Mouse (Mus musculus): Measurements from ENCODE around the gene Dusp22. TPM values are rescaled to one million over a fixed set of nuclear protein-coding genes. Genes with fewer than 3 reads are reported as not detected.

Dusp22 gene
- total and polyA plus RNA-seq, 2 experiments: 11.1 to 14.5 TPM

DNA sequence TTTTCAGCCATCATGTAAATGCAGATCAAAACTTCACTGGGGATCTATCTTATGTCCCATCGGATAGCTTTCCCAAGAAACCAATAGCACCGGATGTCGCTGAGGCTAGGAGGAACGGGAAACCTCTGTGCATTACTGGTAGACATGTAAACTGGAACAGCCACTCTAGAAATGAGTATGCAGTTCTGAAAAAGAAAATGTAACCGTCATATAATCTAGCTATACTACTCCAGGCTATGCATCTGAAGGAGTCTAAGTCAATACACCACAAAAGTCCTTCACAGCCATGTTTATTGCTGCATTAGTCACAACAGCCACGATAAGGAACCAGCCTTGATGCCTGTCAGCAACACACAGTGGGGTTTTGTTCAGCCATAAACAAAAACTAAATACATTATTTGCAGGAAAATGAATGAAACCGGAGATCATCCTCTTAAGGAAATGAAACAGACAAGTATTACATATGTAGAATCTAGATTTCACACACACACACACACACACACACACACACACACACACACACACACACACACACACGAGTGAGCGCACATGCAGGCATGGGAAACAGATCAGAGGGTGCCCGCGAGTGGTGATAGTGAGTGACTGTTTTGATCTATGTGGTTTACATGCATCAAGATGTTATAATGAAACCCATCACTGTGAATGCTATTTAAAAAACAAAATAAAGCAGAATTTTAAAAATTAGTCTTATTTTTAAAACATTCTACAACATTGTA, 73.1 kb downstream of the Dusp22 start:
- H3K4me1 ChIP-seq (ENCODE audit: control insufficient read depth, insufficient read depth, low read length): no peaks in the 10 kb centered on the region
- no peaks in the 10 kb centered on the region for H3K36me3 ChIP-seq (ENCODE audit: control insufficient read depth, insufficient read depth, low read length)
- no peak overlapping the region for H3K27ac ChIP-seq (replicated peaks; ENCODE audit: insufficient read depth, low read depth, low read length)
- no peak overlapping the region for H3K4me3 ChIP-seq (ENCODE audit: insufficient read depth, low read depth, low read length)
- H3K27me3 ChIP-seq (ENCODE audit: control insufficient read depth, insufficient read depth, low read length): no peaks in the 10 kb centered on the region
- H3K9ac ChIP-seq (ENCODE audit: low read depth, low read length): no peak overlapping the region
- TF ChIP-seq POLR2A (IDR thresholded peaks at IDR 0.05; ENCODE audit: extremely low read depth, insufficient read depth, low read length) (no peak), CTCF (IDR thresholded peaks at IDR 0.05; ENCODE audit: low read depth, low read length) (no peak)
- 86% methylated on average over 11 of the region's 11 CpGs for WGBS
- no peaks in the 10 kb centered on the region for H3K79me2 ChIP-seq (ENCODE audit: control insufficient read depth, insufficient read depth, low read length)
- no peak for DNase-seq (ENCODE audit: extremely low read depth, low read depth, low spot score)

- H3K36me3 ChIP-seq (ENCODE audit: control insufficient read depth, insufficient read depth, low read length): no peaks in the 10 kb centered on the region
- H3K9ac ChIP-seq (ENCODE audit: low read depth, low read length): no peak overlapping the region
- no peak overlapping the region for H3K4me3 ChIP-seq (ENCODE audit: insufficient read depth, low read depth, low read length)
- no peaks in the 10 kb centered on the region for H3K79me2 ChIP-seq (ENCODE audit: control insufficient read depth, insufficient read depth, low read length)
- no peak overlapping the region for H3K27ac ChIP-seq (replicated peaks; ENCODE audit: insufficient read depth, low read depth, low read length)
- TF ChIP-seq CTCF (IDR thresholded peaks at IDR 0.05; ENCODE audit: low read depth, low read length) (no peak), POLR2A (IDR thresholded peaks at IDR 0.05; ENCODE audit: extremely low read depth, insufficient read depth, low read length) (no peak)
- no peaks in the 10 kb centered on the region for H3K4me1 ChIP-seq (ENCODE audit: control insufficient read depth, insufficient read depth, low read length)
- H3K27me3 ChIP-seq (ENCODE audit: control insufficient read depth, insufficient read depth, low read length): no peaks in the 10 kb centered on the region
- no peak for DNase-seq (ENCODE audit: extremely low read depth, low read depth, low spot score)
- WGBS: 89% methylated on average over 5 of the region's 5 CpGs
Observed at GRCm38 (mm10) chr13:30736721-30737120, 76.9 kb downstream of the Dusp22 start.

- 90% methylated on average over 2 of the region's 2 CpGs for WGBS
- Histone ChIP-seq H3K9ac (ENCODE audit: low read depth, low read length) (no peak overlapping the region), H3K79me2 (ENCODE audit: control insufficient read depth, insufficient read depth, low read length) (no peaks in the 10 kb centered on the region), H3K4me3 (ENCODE audit: insufficient read depth, low read depth, low read length) (no peak overlapping the region), H3K27me3 (ENCODE audit: control insufficient read depth, insufficient read depth, low read length) (no peaks in the 10 kb centered on the region), H3K4me1 (ENCODE audit: control insufficient read depth, insufficient read depth, low read length) (no peaks in the 10 kb centered on the region), H3K36me3 (ENCODE audit: control insufficient read depth, insufficient read depth, low read length) (no peaks in the 10 kb centered on the region), H3K27ac (replicated peaks; ENCODE audit: insufficient read depth, low read depth, low read length) (no peak overlapping the region)
- DNase-seq (ENCODE audit: extremely low read depth, low read depth, low spot score): no peak
- TF ChIP-seq POLR2A (IDR thresholded peaks at IDR 0.05; ENCODE audit: extremely low read depth, insufficient read depth, low read length): no peak
- TF ChIP-seq CTCF (IDR thresholded peaks at IDR 0.05; ENCODE audit: low read depth, low read length): no peak
Observed at GRCm38 (mm10) chr13:30737257-30737656, 77.5 kb downstream of the Dusp22 start.

GRCm38 (mm10) chr13:30738310-30738840, 78.6 kb downstream of the Dusp22 start:
- Histone ChIP-seq H3K36me3 (ENCODE audit: control insufficient read depth, insufficient read depth, low read length) (no peaks in the 10 kb centered on the region), H3K27ac (replicated peaks; ENCODE audit: insufficient read depth, low read depth, low read length) (no peak overlapping the region), H3K4me3 (ENCODE audit: insufficient read depth, low read depth, low read length) (no peak overlapping the region), H3K9ac (ENCODE audit: low read depth, low read length) (no peak overlapping the region), H3K4me1 (ENCODE audit: control insufficient read depth, insufficient read depth, low read length) (no peaks in the 10 kb centered on the region), H3K79me2 (ENCODE audit: control insufficient read depth, insufficient read depth, low read length) (no peaks in the 10 kb centered on the region), H3K27me3 (ENCODE audit: control insufficient read depth, insufficient read depth, low read length) (no peaks in the 10 kb centered on the region)
- no peak for DNase-seq (ENCODE audit: extremely low read depth, low read depth, low spot score)
- TF ChIP-seq CTCF (IDR thresholded peaks at IDR 0.05; ENCODE audit: low read depth, low read length) (no peak), POLR2A (IDR thresholded peaks at IDR 0.05; ENCODE audit: extremely low read depth, insufficient read depth, low read length) (no peak)
- 76% methylated on average over 4 of the region's 4 CpGs for WGBS

- Histone ChIP-seq H3K27me3 (ENCODE audit: control insufficient read depth, insufficient read depth, low read length) (no peaks in the 10 kb centered on the region), H3K79me2 (ENCODE audit: control insufficient read depth, insufficient read depth, low read length) (no peaks in the 10 kb centered on the region), H3K9ac (ENCODE audit: low read depth, low read length) (no peak overlapping the region), H3K4me1 (ENCODE audit: control insufficient read depth, insufficient read depth, low read length) (no peaks in the 10 kb centered on the region), H3K4me3 (ENCODE audit: insufficient read depth, low read depth, low read length) (no peak overlapping the region), H3K27ac (replicated peaks; ENCODE audit: insufficient read depth, low read depth, low read length) (no peak overlapping the region), H3K36me3 (ENCODE audit: control insufficient read depth, insufficient read depth, low read length) (no peaks in the 10 kb centered on the region)
- DNase-seq (ENCODE audit: extremely low read depth, low read depth, low spot score): no peak
- WGBS: 77% methylated on average over 5 of the region's 5 CpGs
- TF ChIP-seq CTCF (IDR thresholded peaks at IDR 0.05; ENCODE audit: low read depth, low read length) (no peak), POLR2A (IDR thresholded peaks at IDR 0.05; ENCODE audit: extremely low read depth, insufficient read depth, low read length) (no peak)
Observed at GRCm38 (mm10) chr13:30741172-30741571, 81.4 kb downstream of the Dusp22 start.

DNA sequence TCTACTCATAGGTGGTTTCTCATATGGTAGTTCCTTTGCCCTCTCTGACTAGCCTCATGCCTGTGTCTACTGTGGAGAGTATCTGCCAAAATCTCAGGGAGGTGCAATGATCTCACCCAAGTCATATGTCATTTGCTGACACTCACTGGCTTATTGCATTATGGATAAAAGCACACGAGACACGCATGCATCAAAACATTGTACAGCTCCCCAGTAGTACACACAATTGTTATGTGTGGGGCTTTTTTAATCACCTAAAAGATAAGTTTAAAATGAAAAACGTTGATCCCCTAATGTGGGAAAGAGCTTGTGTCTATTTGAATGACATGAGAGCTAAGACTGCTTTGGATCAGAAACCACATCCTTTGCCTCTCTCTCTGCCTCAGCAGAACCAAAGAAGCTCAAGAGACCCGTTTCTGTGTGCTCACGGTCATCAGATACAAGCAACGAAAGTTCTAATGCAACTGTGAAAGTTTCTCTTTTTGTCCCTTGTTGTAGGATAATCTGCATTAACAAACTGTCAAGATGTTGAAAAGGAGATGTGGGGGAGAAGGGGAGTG, 82.7 kb downstream of the Dusp22 start:
- no peak overlapping the region for H3K9ac ChIP-seq (ENCODE audit: low read depth, low read length)
- H3K27me3 ChIP-seq (ENCODE audit: control insufficient read depth, insufficient read depth, low read length): no peaks in the 10 kb centered on the region
- H3K4me1 ChIP-seq (ENCODE audit: control insufficient read depth, insufficient read depth, low read length): no peaks in the 10 kb centered on the region
- no peak for DNase-seq (ENCODE audit: extremely low read depth, low read depth, low spot score)
- 68% methylated on average over 6 of the region's 6 CpGs for WGBS
- no peak overlapping the region for H3K27ac ChIP-seq (replicated peaks; ENCODE audit: insufficient read depth, low read depth, low read length)
- H3K79me2 ChIP-seq (ENCODE audit: control insufficient read depth, insufficient read depth, low read length): no peaks in the 10 kb centered on the region
- TF ChIP-seq POLR2A (IDR thresholded peaks at IDR 0.05; ENCODE audit: extremely low read depth, insufficient read depth, low read length) (no peak), CTCF (IDR thresholded peaks at IDR 0.05; ENCODE audit: low read depth, low read length) (no peak)
- no peak overlapping the region for H3K4me3 ChIP-seq (ENCODE audit: insufficient read depth, low read depth, low read length)
- H3K36me3 ChIP-seq (ENCODE audit: control insufficient read depth, insufficient read depth, low read length): no peaks in the 10 kb centered on the region
